Mouse (Mus musculus): ENCODE measurements around the gene Mia3.
A peak's percentile ranks its signal among the peaks of the same experiment; 100 is the strongest.
"Not testable (repeated sequence)": the region's sequence is repeated elsewhere in the genome, so short reads cannot be mapped to it uniquely, and the experiment has no call there.

Gene Mia3

GRCm38 (mm10) chr1:183369427-183370014, at the start of gene Mia3:
Gene Mia3, minus strand, starts transcription at chr1:183369553.
- DNase-seq, result peak; percentile 89 to 92

GRCm38 (mm10) chr1:183417873-183418272, 48.5 kb upstream of the Mia3 start, which contains the start of gene Hhipl2:
Gene Hhipl2, plus strand, starts transcription at chr1:183418215.
- DNase-seq, result no peak

- no peak for DNase-seq
Measured at GRCm38 (mm10) chr1:183414081-183414727, 44.9 kb upstream of the Mia3 start.

- DNase-seq, result no peak
Measured at GRCm38 (mm10) chr1:183403396-183403795, 34.0 kb upstream of the Mia3 start.

- peak; percentile 84 to 92 for DNase-seq
Measured at GRCm38 (mm10) chr1:183388426-183389406, 19.4 kb upstream of the Mia3 start, which contains the start of gene Taf1a. Gene Taf1a, plus strand, starts transcription at chr1:183388981.

- DNase-seq, result not testable (repeated sequence)
Measured at GRCm38 (mm10) chr1:183387421-183387820, 18.1 kb upstream of the Mia3 start.

GRCm38 (mm10) chr1:183382621-183383020, 13.3 kb upstream of the Mia3 start:
- no peak for DNase-seq

- DNase-seq, result no peak
Measured at GRCm38 (mm10) chr1:183381816-183382215, 12.5 kb upstream of the Mia3 start.

GRCm38 (mm10) chr1:183379376-183379775, 10.0 kb upstream of the Mia3 start:
- DNase-seq, result not testable (repeated sequence)

GRCm38 (mm10) chr1:183378321-183378941, 9.1 kb upstream of the Mia3 start:
- no peak for DNase-seq

- no peak for DNase-seq
Measured at GRCm38 (mm10) chr1:183377045-183377444, 7.7 kb upstream of the Mia3 start.

GRCm38 (mm10) chr1:183374728-183375127, 5.4 kb upstream of the Mia3 start:
- no peak for DNase-seq

- peak in 1 of 2 experiments; percentile 56 for DNase-seq
Measured at GRCm38 (mm10) chr1:183368601-183369400, 552 bp downstream of the Mia3 start.

- DNase-seq, result no peak
Measured at GRCm38 (mm10) chr1:183366361-183366760, 3.0 kb downstream of the Mia3 start.

GRCm38 (mm10) chr1:183363577-183363867, 5.8 kb downstream of the Mia3 start:
- no peak for DNase-seq

- no peak for DNase-seq
Measured at GRCm38 (mm10) chr1:183362729-183363576, 6.4 kb downstream of the Mia3 start.

- no peak for DNase-seq
Measured at GRCm38 (mm10) chr1:183362301-183362700, 7.1 kb downstream of the Mia3 start.

GRCm38 (mm10) chr1:183358901-183359300, 10.5 kb downstream of the Mia3 start:
- no peak for DNase-seq

GRCm38 (mm10) chr1:183349840-183350239, 19.5 kb downstream of the Mia3 start:
- no peak for DNase-seq

- DNase-seq, result no peak
Measured at GRCm38 (mm10) chr1:183345817-183346195, 23.5 kb downstream of the Mia3 start.

All from thymus, adult 18-20 months (tissue).